Comparison of ENCODE assay signal across 16 mouse cellular contexts in the genomic region with DNA sequence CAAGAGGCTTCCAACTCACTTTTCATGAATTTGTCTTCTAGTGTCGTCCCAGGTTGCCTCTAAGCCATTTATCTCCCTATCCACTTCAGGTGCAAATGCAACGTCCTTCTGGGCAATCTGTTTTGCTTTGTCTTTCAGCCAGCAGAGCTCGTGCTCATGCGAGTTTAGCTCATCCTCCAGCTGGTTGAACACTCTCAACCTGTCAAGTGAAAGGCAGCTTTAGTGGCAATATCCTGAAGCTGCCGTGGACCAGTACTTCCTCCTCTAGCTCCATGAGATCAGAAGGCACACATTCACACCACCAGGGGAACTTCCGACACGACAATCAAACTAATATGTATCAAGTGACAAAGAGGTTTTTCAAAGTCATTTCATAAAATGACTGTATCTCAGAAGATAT.
DNase-seq lines count a peak whose midpoint lies in the region; ATAC-seq lines count a peak whose summit lies in the region.
"Had no signal": no experiment of that assay in that cellular context is flagged by ENCODE, and none has a peak within 500 bp of the region (broad histone marks: within the 10 kb centered on the region; RNA-seq: fewer than 3 reads in every experiment).

No protein-coding gene starts in this region.

- ATAC-seq in megakaryocyte progenitor cell, adult 5-6 weeks (replicated peaks; ENCODE audit: poor library complexity) = peak; percentile 81
- ATAC-seq: forebrain, embryonic 15.5 days; hindbrain, embryonic 16.5 days; Patski had no signal

- peak; percentile 37 for DNase-seq in heart, adult 11 months
- no peak for DNase-seq in heart, adult 9 months (ENCODE audit: low spot score in 2 of 2)
- DNase-seq in ZHBTc4 (ENCODE audit: low read depth, low spot score) = peak; percentile 6
- peak; percentile 67 for DNase-seq in cerebellum, adult 9-11 months
- no peak for DNase-seq in frontal cortex, postnatal 36 days (ENCODE audit: low spot score in 2 of 2)
- DNase-seq in gastrocnemius, adult 18-20 months (ENCODE audit: low spot score) = no peak
- no peak for DNase-seq in spleen, postnatal 36 days (ENCODE audit: low spot score in 2 of 2)
- DNase-seq: gastrocnemius, adult 2 months; heart, postnatal 14 days; kidney, adult 11 months; kidney, postnatal 10 days; right cerebral cortex, postnatal 14 days had no signal

Comparison
In these comparisons a context has a peak if more than half of its experiments do, and no peak if none do; other contexts are left out.
1. DNase-seq: peak in heart, adult 11 months (single experiment), ZHBTc4 (single experiment) and cerebellum, adult 9-11 months (single experiment); none in heart, adult 9 months (0 of 2), frontal cortex, postnatal 36 days (0 of 2), gastrocnemius, adult 18-20 months (single experiment) and spleen, postnatal 36 days (0 of 2).